Mouse (Mus musculus) embryo, embryonic 9.5 days (tissue): Measurements from ENCODE around the gene Dmc1.

Experiments used
- DNase-seq: peaks from one replicate; pipeline ENCODE4 v3.0.0-alpha.2; 2017; ENCODE audit errors: extremely low spot score

Dmc1 gene

GRCm38 (mm10) chr15:79511553-79512320 is 93.2 kb downstream of the Dmc1 start:
- DNase-seq, result peak; percentile 78
